Mouse (Mus musculus) cortical plate, adult 2 months (tissue): ENCODE data around the gene Gm17324. TPM values are rescaled to one million over a fixed set of nuclear protein-coding genes. Genes with fewer than 3 reads are reported as not detected.
A peak's percentile ranks its signal among the peaks of the same experiment; 100 is the strongest.
"Not testable (repeated sequence)": the region's sequence is repeated elsewhere in the genome, so short reads cannot be mapped to it uniquely, and the experiment has no call there.

Source experiments
- H3K27ac ChIP-seq: fragments of 200-500 bp; 2 replicates; pipeline ENCODE4 v1.5.1; 2012; ENCODE audit warnings: low read length, control low read depth, inconsistent platforms; ENCODE audit not compliant: insufficient read depth
- H3K4me1 ChIP-seq: fragments of 200-500 bp; 2 replicates; pipeline ENCODE4 v1.6.1; 2011; ENCODE audit warnings: low read length; ENCODE audit not compliant: control insufficient read depth, insufficient read depth
- H3K4me3 ChIP-seq: fragments of 200-500 bp; 2 replicates; pipeline ENCODE4 v1.5.1; 2011; ENCODE audit warnings: mild to moderate bottlenecking, low read length, control low read depth; ENCODE audit not compliant: insufficient read depth
- CTCF ChIP-seq: fragments of 200-500 bp; IDR thresholded peaks from 2 replicates; pipeline ENCODE4 v1.5.1; 2011; ENCODE audit warnings: mild to moderate bottlenecking, control low read depth, low read length; ENCODE audit not compliant: insufficient read depth; ENCODE audit errors: extremely low read depth
- POLR2A ChIP-seq: fragments of 200-500 bp; IDR thresholded peaks from 2 replicates; pipeline ENCODE4 v1.6.1; 2011; ENCODE audit warnings: mild to moderate bottlenecking, low read length, control low read depth; ENCODE audit not compliant: insufficient read depth; ENCODE audit errors: extremely low read depth
- polyA plus RNA-seq: library from polyadenylated mRNA; depleted of rRNA; stranded (reverse); fragments of >200 nt; gene quantifications from 2 replicates; pipeline ENCODE4 v1.2.3, GENCODE M21; 2012

The Gm17324 gene
- polyA plus RNA-seq, 1 experiment: 1.1 TPM

- Histone ChIP-seq H3K4me3 (peak overlapping the region; percentile 80), H3K27ac (peak overlapping the region; percentile 88), H3K4me1 (peaks cover 5% of the 10 kb centered on the region; the same call in 1 of the 2 replicates)
- TF ChIP-seq CTCF: no peak
- TF ChIP-seq POLR2A: peak; percentile 22; the same call in 1 of the 2 replicates
Observed at GRCm38 (mm10) chr9:78480706-78481358, 32.2 kb upstream of the Gm17324 start.

GRCm38 (mm10) chr9:78480227-78480626, 31.6 kb upstream of the Gm17324 start:
- peak overlapping the region; percentile 80 for H3K4me3 ChIP-seq
- not testable (repeated sequence) for H3K4me1 ChIP-seq
- peak overlapping the region; percentile 88; the same call in 1 of the 2 replicates for H3K27ac ChIP-seq

GRCm38 (mm10) chr9:78479308-78479707, 30.7 kb upstream of the Gm17324 start:
- not testable (repeated sequence) for H3K27ac ChIP-seq, H3K4me3 ChIP-seq

GRCm38 (mm10) chr9:78478009-78478605, 29.5 kb upstream of the Gm17324 start:
- not testable (repeated sequence) for H3K27ac ChIP-seq, H3K4me3 ChIP-seq, H3K4me1 ChIP-seq

More at GRCm38 (mm10) chr9:78479308-78479707, 30.7 kb upstream of the Gm17324 start:
- H3K4me1 ChIP-seq: not testable (repeated sequence)

GRCm38 (mm10) chr9:78477021-78477551, 28.5 kb upstream of the Gm17324 start:
- no peak overlapping the region for H3K27ac ChIP-seq
- H3K4me1 ChIP-seq: peaks cover 2% of the 10 kb centered on the region; the same call in 1 of the 2 replicates
- peak; percentile 33; the same call in 1 of the 2 replicates for TF ChIP-seq CTCF
- TF ChIP-seq POLR2A: no peak; the same call in 1 of the 2 replicates
- no peak overlapping the region for H3K4me3 ChIP-seq

- no peak overlapping the region for H3K4me3 ChIP-seq
- H3K27ac ChIP-seq: no peak overlapping the region
- H3K4me1 ChIP-seq: peaks cover 2% of the 10 kb centered on the region; the same call in 1 of the 2 replicates
- TF ChIP-seq CTCF (no peak), POLR2A (no peak; the same call in none of the 2 replicates)
Observed at GRCm38 (mm10) chr9:78476531-78477020, 28.0 kb upstream of the Gm17324 start.

GRCm38 (mm10) chr9:78475873-78476272, 27.3 kb upstream of the Gm17324 start:
- no peak overlapping the region for H3K27ac ChIP-seq
- no peak for TF ChIP-seq POLR2A
- no peak for TF ChIP-seq CTCF
- no peak overlapping the region for H3K4me3 ChIP-seq
- peaks cover 2% of the 10 kb centered on the region; the same call in 1 of the 2 replicates for H3K4me1 ChIP-seq

- TF ChIP-seq CTCF (no peak), POLR2A (no peak)
- H3K4me1 ChIP-seq: peaks cover 2% of the 10 kb centered on the region; the same call in 1 of the 2 replicates
- no peak overlapping the region for H3K27ac ChIP-seq
- no peak overlapping the region for H3K4me3 ChIP-seq
Observed at GRCm38 (mm10) chr9:78475383-78475780, 26.8 kb upstream of the Gm17324 start.

GRCm38 (mm10) chr9:78474771-78475382, 26.3 kb upstream of the Gm17324 start:
- TF ChIP-seq POLR2A (no peak), CTCF (no peak)
- Histone ChIP-seq H3K4me1 (peaks cover 2% of the 10 kb centered on the region; the same call in 1 of the 2 replicates), H3K27ac (no peak overlapping the region), H3K4me3 (no peak overlapping the region)

GRCm38 (mm10) chr9:78474270-78474669, 25.7 kb upstream of the Gm17324 start:
- H3K4me1 ChIP-seq: peaks cover 2% of the 10 kb centered on the region; the same call in 1 of the 2 replicates
- H3K27ac ChIP-seq: no peak overlapping the region
- H3K4me3 ChIP-seq: no peak overlapping the region
- TF ChIP-seq POLR2A: no peak
- no peak for TF ChIP-seq CTCF
